Mouse (Mus musculus) midbrain, embryonic 13.5 days (tissue): ENCODE measurements at regions not wholly inside any gene's neighbourhood (a gene's known extent, or its start where the extent isn't known, plus 50 kb on each side); places are given as distances from the start of the nearest gene placed in this dataset.
A peak's percentile ranks its signal among the peaks of the same experiment; 100 is the strongest.

Experiments used
- ATAC-seq: fragments of 200-750 bp; cut with Nextera tagmentation; 2 replicates; pipeline ENCODE4 v1.8.0; 2017; ENCODE audit warnings: mild to moderate bottlenecking, moderate TSS enrichment, moderate library complexity
- H3K27ac ChIP-seq: fragments of 300-500 bp; sonication (generic); 2 replicates; pipeline ENCODE4 v1.5.1; 2015; ENCODE audit warnings: inconsistent platforms, mild to moderate bottlenecking, moderate library complexity
- H3K27me3 ChIP-seq: fragments of 300-500 bp; sonication (generic); 2 replicates; pipeline ENCODE4 v1.6.1; 2015; ENCODE audit warnings: mild to moderate bottlenecking, inconsistent platforms
- H3K36me3 ChIP-seq: fragments of 300-500 bp; sonication (generic); 2 replicates; pipeline ENCODE4 v1.6.1; 2015; ENCODE audit warnings: mild to moderate bottlenecking, inconsistent platforms
- H3K4me1 ChIP-seq: fragments of 300-500 bp; sonication (generic); replicated peaks from 2 replicates; pipeline ENCODE4 v1.6.1; 2015; ENCODE audit warnings: inconsistent platforms
- H3K4me2 ChIP-seq: fragments of 300-500 bp; sonication (generic); replicated peaks from 2 replicates; pipeline ENCODE4 v1.6.1; 2015; ENCODE audit warnings: moderate library complexity, mild to moderate bottlenecking, inconsistent platforms
- H3K4me3 ChIP-seq: fragments of 300-500 bp; sonication (generic); replicated peaks from 2 replicates; pipeline ENCODE4 v1.5.1; 2015; ENCODE audit warnings: mild to moderate bottlenecking, inconsistent platforms
- H3K9ac ChIP-seq: fragments of 300-500 bp; sonication (generic); replicated peaks from 2 replicates; pipeline ENCODE4 v1.6.1; 2015; ENCODE audit warnings: mild to moderate bottlenecking, inconsistent platforms
- H3K9me3 ChIP-seq: fragments of 300-500 bp; sonication (generic); 2 replicates; pipeline ENCODE4 v1.6.1; 2016; ENCODE audit warnings: mild to moderate bottlenecking, inconsistent platforms
- WGBS: fragments of 180-500 bp; shearing (Covaris S2); methylation state at CpG from one replicate; pipeline ENCODE4 v1.1.7; 2015; 5-methylcytosine and 5-hydroxymethylcytosine counted together

DNA sequence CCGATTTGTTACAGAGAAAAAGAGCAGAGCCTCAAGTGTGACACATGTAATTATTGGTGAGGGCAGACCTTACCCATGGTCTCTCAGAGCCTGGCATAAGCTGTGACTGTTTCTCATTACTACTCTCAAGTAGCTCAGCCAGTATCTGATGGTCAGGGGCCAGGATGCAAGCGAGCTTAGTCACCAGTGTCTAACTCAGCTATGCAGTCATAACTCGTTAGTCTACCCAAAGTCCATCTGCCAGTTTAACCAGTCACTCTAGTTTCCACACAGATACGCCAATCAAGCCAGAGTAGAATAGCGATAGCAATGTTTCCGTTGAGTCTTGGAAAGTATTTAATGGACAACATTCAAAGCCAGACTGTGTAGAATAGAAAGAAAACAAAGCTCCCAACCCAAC lies 354.3 kb upstream of the Map3k7 start:
- WGBS = 93% methylated on average over 6 of the region's 6 CpGs
- Histone ChIP-seq H3K36me3 (no peaks in the 10 kb centered on the region), H3K4me2 (no peak overlapping the region), H3K27ac (no peak overlapping the region), H3K9me3 (no peaks in the 10 kb centered on the region), H3K4me3 (no peak overlapping the region), H3K9ac (no peak overlapping the region), H3K4me1 (peaks cover 25% of the 10 kb centered on the region), H3K27me3 (peaks cover 3% of the 10 kb centered on the region; the same call in 1 of the 2 replicates)
- ATAC-seq = no peak

DNA sequence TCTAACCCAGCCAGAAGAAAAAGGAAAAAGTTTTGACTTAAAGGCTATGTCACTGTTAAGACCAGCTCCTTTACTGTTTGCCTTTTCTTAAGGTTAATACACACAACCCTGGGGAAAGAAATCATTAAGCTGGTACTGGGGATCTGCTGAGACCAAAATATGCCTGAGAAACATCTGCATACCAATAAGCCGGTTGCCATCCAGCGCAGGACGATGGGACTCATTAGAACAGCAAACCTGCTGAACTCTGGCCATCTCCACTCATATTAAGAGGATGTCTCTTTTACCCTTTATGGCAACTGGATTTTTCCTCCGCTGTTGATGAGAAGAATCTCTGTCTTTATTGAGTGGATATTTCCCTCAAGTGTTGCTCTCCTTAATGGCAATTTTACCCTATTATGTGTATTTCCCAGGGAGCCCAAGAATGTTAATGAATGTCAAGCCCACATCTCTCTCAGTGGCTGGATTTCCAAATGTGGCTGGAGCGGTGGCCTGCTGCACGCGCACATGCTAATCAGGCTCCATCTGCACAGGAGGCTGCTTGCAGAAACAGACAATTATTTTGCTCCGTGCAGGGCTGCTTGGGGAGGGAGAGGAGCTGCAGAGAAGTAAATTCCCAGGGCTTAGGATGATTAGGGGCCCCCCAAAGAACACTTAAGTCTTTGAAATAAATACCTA lies 351.6 kb upstream of the Map3k7 start:
- Histone ChIP-seq H3K9ac (no peak overlapping the region), H3K4me1 (peaks cover 33% of the 10 kb centered on the region), H3K9me3 (no peaks in the 10 kb centered on the region), H3K4me2 (peak overlapping the region; percentile 22), H3K36me3 (no peaks in the 10 kb centered on the region), H3K4me3 (no peak overlapping the region), H3K27me3 (peaks cover 3% of the 10 kb centered on the region; the same call in 1 of the 2 replicates), H3K27ac (peak overlapping the region; percentile 54)
- 11% methylated on average over 8 of the region's 8 CpGs for WGBS
- peak; percentile 90 for ATAC-seq

DNA sequence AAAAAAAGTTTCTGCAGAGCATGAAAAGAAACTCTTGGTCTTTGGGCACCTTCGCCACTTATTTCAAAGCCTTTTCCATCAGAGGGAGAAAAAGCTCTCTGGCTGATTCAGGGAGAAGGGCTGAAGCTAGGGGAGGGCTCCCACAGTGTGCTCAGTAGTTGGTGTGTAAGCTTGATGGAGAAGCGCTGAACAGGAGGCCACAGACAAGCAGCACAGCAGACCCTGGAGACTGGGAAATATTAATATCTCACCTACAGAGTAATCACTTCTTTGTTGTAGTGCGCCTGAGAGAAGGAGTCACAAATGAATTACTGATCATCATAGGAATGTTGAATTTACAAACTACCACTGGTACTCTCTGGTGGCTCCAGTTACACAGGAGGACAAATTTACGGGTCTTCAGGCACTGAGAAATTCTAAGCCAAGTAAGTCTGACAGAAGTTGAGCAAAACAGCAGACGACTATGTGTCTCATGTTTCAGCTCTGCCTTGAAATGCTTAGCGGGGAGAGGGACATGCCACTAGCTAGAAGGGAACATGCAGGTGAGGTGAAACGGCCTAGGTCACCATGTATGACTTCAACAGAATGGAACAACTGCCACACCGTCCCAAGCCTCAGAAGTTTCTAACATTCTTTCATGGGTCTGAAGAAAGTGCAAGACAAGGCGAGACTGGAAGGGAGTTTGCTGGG lies 350.9 kb upstream of the Map3k7 start:
- H3K9ac ChIP-seq = no peak overlapping the region
- no peaks in the 10 kb centered on the region for H3K9me3 ChIP-seq
- H3K4me2 ChIP-seq = peak overlapping the region; percentile 22
- peak; percentile 66 for ATAC-seq
- H3K27ac ChIP-seq = peak overlapping the region; percentile 54
- H3K4me1 ChIP-seq = peaks cover 40% of the 10 kb centered on the region
- WGBS = 50% methylated on average over 9 of the region's 9 CpGs
- peaks cover 3% of the 10 kb centered on the region; the same call in 1 of the 2 replicates for H3K27me3 ChIP-seq
- H3K4me3 ChIP-seq = no peak overlapping the region
- H3K36me3 ChIP-seq = no peaks in the 10 kb centered on the region

DNA sequence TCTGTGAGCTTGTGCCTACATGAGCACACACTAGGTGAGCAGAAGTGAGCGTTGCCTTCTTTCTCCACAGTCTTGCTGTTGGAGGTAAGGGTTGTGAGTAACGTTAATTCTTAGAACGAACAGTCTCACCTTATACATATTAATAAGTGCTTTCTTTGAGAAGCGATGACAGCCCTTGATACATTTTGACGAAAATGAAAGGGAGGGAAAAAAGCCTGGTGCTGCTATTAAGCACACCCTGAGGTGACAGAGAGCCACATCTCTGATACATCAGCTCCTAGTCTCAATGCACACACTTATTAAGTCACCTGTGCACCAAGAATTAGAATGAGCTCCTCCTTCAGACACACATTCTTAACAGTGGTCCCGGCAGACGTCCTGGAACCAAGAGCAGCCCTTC lies 346.3 kb upstream of the Map3k7 start:
- no peak overlapping the region for H3K9ac ChIP-seq
- 36% methylated on average over 7 of the region's 7 CpGs for WGBS
- H3K4me2 ChIP-seq = peak overlapping the region; percentile 13
- H3K4me1 ChIP-seq = peaks cover 38% of the 10 kb centered on the region
- no peaks in the 10 kb centered on the region for H3K9me3 ChIP-seq
- peak; percentile 38; the same call in 1 of the 2 replicates for ATAC-seq
- H3K27ac ChIP-seq = no peak overlapping the region
- peaks cover 3% of the 10 kb centered on the region; the same call in 1 of the 2 replicates for H3K27me3 ChIP-seq
- no peaks in the 10 kb centered on the region for H3K36me3 ChIP-seq
- no peak overlapping the region for H3K4me3 ChIP-seq

DNA sequence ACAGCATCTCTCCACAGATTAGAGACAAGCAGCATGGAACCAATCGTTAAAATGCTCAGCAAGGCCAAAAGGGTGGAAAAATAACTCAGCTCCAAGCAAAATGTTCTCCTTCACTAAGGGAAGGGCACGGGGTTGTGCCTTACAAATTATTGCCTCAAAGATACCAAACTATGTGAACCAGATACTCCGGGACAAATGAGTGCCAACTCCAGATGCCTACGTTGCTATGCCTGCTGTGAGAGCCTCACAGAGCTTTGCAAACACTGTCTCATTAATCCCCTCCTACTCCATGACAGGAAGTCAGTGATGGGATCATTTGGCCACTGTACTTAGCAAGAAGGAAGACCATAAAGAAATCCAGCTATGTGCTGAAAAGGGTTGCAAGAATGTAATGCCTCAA lies 345.9 kb upstream of the Map3k7 start:
- Histone ChIP-seq H3K9ac (no peak overlapping the region), H3K4me1 (peaks cover 33% of the 10 kb centered on the region), H3K4me3 (no peak overlapping the region), H3K27me3 (peaks cover 3% of the 10 kb centered on the region; the same call in 1 of the 2 replicates), H3K36me3 (no peaks in the 10 kb centered on the region), H3K4me2 (peak overlapping the region; percentile 13), H3K27ac (no peak overlapping the region), H3K9me3 (no peaks in the 10 kb centered on the region)
- ATAC-seq = 0 out of 2 replicates have a peak, but pooled peaks have one; percentile 12
- 44% methylated on average over 4 of the region's 4 CpGs for WGBS

DNA sequence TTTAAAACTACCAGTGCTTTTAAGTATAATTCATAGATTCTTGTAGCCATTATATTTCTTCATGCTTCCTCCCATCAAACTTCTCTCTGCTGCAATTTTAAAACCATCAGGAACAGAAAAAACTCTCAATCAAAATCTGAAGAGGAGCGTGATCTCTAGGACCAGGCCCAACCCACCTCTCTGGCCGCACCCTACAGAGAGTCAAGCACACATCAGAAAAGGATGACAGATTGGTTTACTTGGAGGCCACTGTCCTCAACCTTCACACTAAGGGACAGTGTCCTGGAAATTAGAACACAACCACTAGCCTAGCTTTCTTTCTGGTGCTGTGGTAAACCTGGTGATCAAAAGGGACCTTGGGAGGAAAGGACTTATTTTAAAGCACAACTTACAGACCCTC lies 342.7 kb upstream of the Map3k7 start:
- H3K27ac ChIP-seq = no peak overlapping the region
- H3K27me3 ChIP-seq = no peaks in the 10 kb centered on the region
- no peaks in the 10 kb centered on the region for H3K36me3 ChIP-seq
- WGBS = 94% methylated on average over 2 of the region's 2 CpGs
- peaks cover 25% of the 10 kb centered on the region for H3K4me1 ChIP-seq
- H3K9me3 ChIP-seq = no peaks in the 10 kb centered on the region
- no peak overlapping the region for H3K4me2 ChIP-seq
- no peak for ATAC-seq
- no peak overlapping the region for H3K9ac ChIP-seq
- no peak overlapping the region for H3K4me3 ChIP-seq

DNA sequence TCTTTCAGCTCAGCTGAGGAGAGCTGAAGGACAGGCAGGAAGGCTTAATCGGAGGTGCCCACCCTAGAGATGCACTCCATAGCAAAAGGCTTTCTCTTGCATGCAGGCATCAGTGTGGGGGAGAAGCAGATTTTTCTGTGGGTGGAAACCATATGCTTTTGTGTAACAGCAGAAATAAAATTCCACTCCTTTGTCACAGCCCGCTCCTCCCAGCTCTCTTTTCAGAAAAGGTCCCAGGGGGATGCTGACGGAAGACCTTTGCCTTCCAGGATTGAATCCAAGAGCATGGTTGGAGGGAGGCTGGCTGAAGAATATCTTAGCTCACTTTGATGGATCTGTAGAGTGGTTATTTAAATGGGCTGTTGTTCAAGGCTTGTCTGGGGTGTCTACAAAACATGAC lies 336.8 kb upstream of the Map3k7 start:
- H3K27me3 ChIP-seq = no peaks in the 10 kb centered on the region
- no peak for ATAC-seq
- H3K27ac ChIP-seq = no peak overlapping the region
- H3K4me1 ChIP-seq = peaks cover 5% of the 10 kb centered on the region
- H3K9ac ChIP-seq = no peak overlapping the region
- H3K9me3 ChIP-seq = no peaks in the 10 kb centered on the region
- 44% methylated on average over 3 of the region's 3 CpGs for WGBS
- H3K4me2 ChIP-seq = no peak overlapping the region
- H3K36me3 ChIP-seq = no peaks in the 10 kb centered on the region
- no peak overlapping the region for H3K4me3 ChIP-seq

DNA sequence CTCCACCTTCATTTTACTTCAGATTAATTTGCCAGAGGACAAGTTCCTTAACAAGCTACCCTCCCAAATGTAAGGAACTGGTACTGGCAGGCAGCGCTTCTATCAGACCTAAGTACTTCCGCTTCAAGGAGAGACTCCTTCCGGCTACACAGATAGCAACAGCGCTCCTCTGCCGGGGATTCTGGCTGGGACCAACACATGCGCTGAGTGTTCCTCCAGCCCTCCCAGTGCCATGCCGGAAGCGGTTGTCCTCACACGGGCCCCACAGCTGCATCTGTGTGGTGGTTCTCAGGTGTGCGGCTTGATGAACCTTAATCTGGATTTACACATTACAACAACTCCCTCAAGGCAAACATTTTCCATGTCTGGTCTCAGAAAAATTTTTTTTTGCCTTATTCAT lies 336.1 kb upstream of the Map3k7 start:
- H3K36me3 ChIP-seq = no peaks in the 10 kb centered on the region
- no peaks in the 10 kb centered on the region for H3K9me3 ChIP-seq
- H3K4me2 ChIP-seq = no peak overlapping the region
- peaks cover 5% of the 10 kb centered on the region for H3K4me1 ChIP-seq
- no peak overlapping the region for H3K4me3 ChIP-seq
- H3K27ac ChIP-seq = no peak overlapping the region
- ATAC-seq = no peak
- H3K9ac ChIP-seq = no peak overlapping the region
- no peaks in the 10 kb centered on the region for H3K27me3 ChIP-seq
- WGBS = 93% methylated on average over 10 of the region's 10 CpGs

DNA sequence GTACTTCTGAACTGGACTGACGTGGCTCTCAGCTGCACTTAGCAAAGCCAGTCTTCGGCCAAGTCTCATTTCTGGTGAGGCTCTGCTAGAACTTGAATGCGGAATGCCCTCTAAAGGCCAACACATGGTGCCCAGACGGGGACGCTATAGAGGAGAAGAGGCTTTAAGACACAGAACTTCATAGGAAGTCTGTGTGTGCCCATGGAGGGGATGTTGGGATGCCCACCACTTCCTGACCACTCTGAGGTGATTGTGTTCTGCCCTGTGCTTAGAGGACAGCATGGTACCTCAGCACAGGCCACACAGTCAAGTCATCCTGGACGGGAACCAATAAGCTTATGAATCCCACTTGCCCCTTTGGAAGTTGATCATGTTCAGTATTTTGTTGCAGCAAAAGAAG lies 325.3 kb upstream of the Map3k7 start:
- WGBS = 95% methylated on average over 6 of the region's 6 CpGs
- Histone ChIP-seq H3K9ac (no peak overlapping the region), H3K27me3 (no peaks in the 10 kb centered on the region), H3K27ac (no peak overlapping the region), H3K4me3 (no peak overlapping the region), H3K9me3 (no peaks in the 10 kb centered on the region), H3K4me1 (peaks cover 6% of the 10 kb centered on the region), H3K36me3 (no peaks in the 10 kb centered on the region), H3K4me2 (no peak overlapping the region)
- no peak for ATAC-seq

DNA sequence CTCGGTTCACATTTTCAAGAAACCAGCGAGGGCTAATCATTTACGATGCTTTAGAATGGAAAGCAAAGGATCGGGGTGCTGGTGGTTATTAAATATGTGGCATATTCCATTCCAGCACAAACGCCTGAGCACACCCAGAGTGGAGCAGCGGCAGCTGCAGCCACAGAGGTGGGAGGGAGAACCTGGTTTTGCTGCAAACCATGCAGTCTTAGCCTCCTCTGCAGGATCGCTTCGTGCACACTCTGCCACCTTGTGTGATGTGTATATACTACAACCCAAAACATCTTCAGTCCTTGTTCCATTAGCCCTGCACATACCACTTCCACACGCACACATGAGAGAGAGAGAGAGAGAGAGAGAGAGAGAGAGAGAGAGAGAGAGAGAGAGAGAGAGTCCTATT lies 321.7 kb upstream of the Map3k7 start:
- ATAC-seq = peak; percentile 93
- Histone ChIP-seq H3K27ac (peak overlapping the region; percentile 40), H3K9me3 (no peaks in the 10 kb centered on the region), H3K4me1 (peaks cover 6% of the 10 kb centered on the region), H3K4me2 (no peak overlapping the region), H3K4me3 (no peak overlapping the region), H3K9ac (no peak overlapping the region), H3K27me3 (no peaks in the 10 kb centered on the region), H3K36me3 (no peaks in the 10 kb centered on the region)
- 55% methylated on average over 9 of the region's 9 CpGs for WGBS

DNA sequence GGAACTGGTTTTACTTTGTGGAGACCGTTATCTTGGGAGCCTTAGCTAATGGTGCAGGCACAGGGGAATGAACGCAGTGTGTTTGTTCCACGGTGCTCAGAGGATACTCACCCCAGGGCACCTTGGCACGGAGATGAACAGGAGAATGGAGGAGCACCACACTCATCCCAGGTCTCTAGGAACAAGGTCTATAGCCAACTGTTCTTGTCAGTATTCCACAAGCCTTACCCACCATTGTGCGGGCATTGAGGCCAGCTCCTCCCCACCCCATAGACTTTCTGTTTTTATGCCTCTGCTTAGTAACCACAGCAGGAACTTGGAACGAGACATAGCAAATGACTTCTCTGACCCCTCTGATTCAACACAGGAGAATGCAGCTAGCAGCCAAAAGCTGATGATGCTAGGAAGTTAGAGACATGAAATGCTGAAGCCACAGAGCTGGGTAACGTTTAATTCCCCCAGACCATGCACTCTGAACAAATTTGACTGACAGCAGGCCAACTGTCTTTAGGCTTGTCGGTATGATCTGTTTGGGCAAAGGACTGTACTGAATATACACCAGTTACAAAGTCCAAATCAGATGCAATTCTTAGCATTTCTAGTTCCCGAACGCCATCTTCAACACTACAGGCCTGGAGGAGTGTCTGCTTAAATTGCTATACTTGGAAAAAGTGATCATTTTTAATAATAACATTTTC lies 321.2 kb upstream of the Map3k7 start:
- H3K9ac ChIP-seq = no peak overlapping the region
- WGBS = 63% methylated on average over 10 of the region's 10 CpGs

More for the DNA sequence above, 321.2 kb upstream of the Map3k7 start:
- ATAC-seq = peak; percentile 67
- Histone ChIP-seq H3K4me2 (no peak overlapping the region), H3K36me3 (no peaks in the 10 kb centered on the region), H3K9me3 (no peaks in the 10 kb centered on the region), H3K4me3 (no peak overlapping the region), H3K27ac (peak overlapping the region; percentile 40; the same call in 1 of the 2 replicates), H3K27me3 (no peaks in the 10 kb centered on the region), H3K4me1 (peaks cover 6% of the 10 kb centered on the region)
